ENCODE assay signal across 10 mouse cellular contexts in the genomic region with DNA sequence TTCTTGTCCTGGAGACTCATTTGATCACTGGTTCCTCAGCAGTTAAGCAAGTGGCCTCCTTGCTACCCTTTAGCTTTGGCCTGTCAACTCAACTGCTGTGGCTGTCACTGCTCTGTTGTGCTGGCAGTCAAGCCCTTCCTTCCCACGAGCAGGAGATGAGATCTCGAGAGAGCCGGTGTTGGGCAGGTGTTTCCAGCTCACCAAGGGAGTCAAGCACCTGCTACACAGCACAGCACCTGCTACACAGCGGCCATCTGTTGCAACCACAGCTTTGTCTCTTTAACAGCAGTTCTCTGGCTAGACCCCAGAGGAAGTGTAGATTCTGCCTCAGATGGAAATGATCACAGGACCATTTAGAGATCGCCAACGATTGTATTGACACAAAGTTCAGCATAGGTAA. TPM values are rescaled to one million over a fixed set of nuclear protein-coding genes. Genes with fewer than 3 reads are reported as not detected.
DNase-seq lines count a peak whose midpoint lies in the region; ATAC-seq lines count a peak whose summit lies in the region.
"Had no signal": no experiment of that assay in that cellular context is flagged by ENCODE, and none has a peak within 500 bp of the region (broad histone marks: within the 10 kb centered on the region; RNA-seq: fewer than 3 reads in every experiment).

No protein-coding gene starts in this region.

- H3K4me3 ChIP-seq in forebrain, embryonic 15.5 days = no peak overlapping the region
- no peak overlapping the region for H3K4me3 ChIP-seq in limb, embryonic 10.5 days
- H3K4me3 ChIP-seq: kidney, embryonic 15.5 days; liver, embryonic 12.5 days had no signal

- peaks cover 4% of the 10 kb centered on the region; the same call in 1 of the 2 replicates for H3K4me1 ChIP-seq in forebrain, embryonic 15.5 days
- no peaks in the 10 kb centered on the region for H3K4me1 ChIP-seq in limb, embryonic 10.5 days
- H3K4me1 ChIP-seq: liver, embryonic 12.5 days had no signal

- intact Hi-C loops in left cerebral cortex, postnatal 4 days (cut with DNase I) = loop anchor here (2.0 to 5.0 kb wide), 2 partner anchors 63 to 159 kb away; a partner anchor contains a TSS
- intact Hi-C loops in left cerebral cortex, postnatal 10 days (cut with DNase I) = loop anchor here (2.0 to 5.0 kb wide), 2 partner anchors 64 to 159 kb away; a partner anchor contains a TSS

- H3K9ac ChIP-seq in forebrain, embryonic 15.5 days (replicated peaks) = no peak overlapping the region
- H3K9ac ChIP-seq: kidney, embryonic 15.5 days; liver, embryonic 12.5 days had no signal

- H3K36me3 ChIP-seq in forebrain, embryonic 15.5 days = peaks cover 31% of the 10 kb centered on the region
- H3K36me3 ChIP-seq in limb, embryonic 10.5 days = peaks cover 39% of the 10 kb centered on the region

- peak; percentile 21; the same call in 1 of the 2 replicates for ATAC-seq in forebrain, embryonic 15.5 days (replicated peaks)
- ATAC-seq in megakaryocyte progenitor cell, adult 5-6 weeks (replicated peaks; ENCODE audit: poor library complexity) = peak; percentile 47
- ATAC-seq: liver, embryonic 12.5 days had no signal

- DNase-seq in left cerebral cortex, postnatal 4 days = peak; percentile 24
- no peak for DNase-seq in left cerebral cortex, postnatal 10 days (ENCODE audit: extremely low spot score in 1 of 2, low spot score in 2 of 2)
- DNase-seq in thymus, adult 18-20 months = peak; percentile 73 to 85
- DNase-seq in adrenal gland, postnatal 36 days = no peak
- DNase-seq in frontal cortex, adult 2 months (ENCODE audit: extremely low spot score in 1 of 2, low spot score in 1 of 2) = no peak
- no peak for DNase-seq in limb, embryonic 10.5 days (ENCODE audit: low spot score)

- WGBS in forebrain, embryonic 15.5 days = 60% methylated on average over 6 of the region's 6 CpGs
- 71% methylated on average over 6 of the region's 6 CpGs for WGBS in limb, embryonic 10.5 days

- H3K27me3 ChIP-seq in forebrain, embryonic 15.5 days = no peaks in the 10 kb centered on the region
- no peaks in the 10 kb centered on the region for H3K27me3 ChIP-seq in limb, embryonic 10.5 days (ENCODE audit: low read depth, poor library complexity, severe bottlenecking)
- H3K27me3 ChIP-seq: kidney, embryonic 15.5 days; liver, embryonic 12.5 days had no signal

- H3K4me2 ChIP-seq in forebrain, embryonic 15.5 days (replicated peaks) = no peak overlapping the region
- H3K4me2 ChIP-seq: kidney, embryonic 15.5 days; liver, embryonic 12.5 days had no signal

- 0 out of 2 replicates have a peak overlapping the region, but pooled peaks have one; percentile 31 for H3K27ac ChIP-seq in forebrain, embryonic 15.5 days (replicated peaks)
- H3K27ac ChIP-seq in limb, embryonic 10.5 days = no peak overlapping the region
- H3K27ac ChIP-seq: kidney, embryonic 15.5 days; liver, embryonic 12.5 days had no signal

- H3K9me3 ChIP-seq in forebrain, embryonic 15.5 days = no peaks in the 10 kb centered on the region
- no peaks in the 10 kb centered on the region for H3K9me3 ChIP-seq in limb, embryonic 10.5 days (replicated peaks)
- H3K9me3 ChIP-seq: kidney, embryonic 15.5 days had no signal

RNA-seq across cellular contexts. Expression of a gene that starts 37.3 kb away (rescaled TPM):
- total RNA-seq in left cerebral cortex, postnatal 4 days (2021) = 1 to 10 TPM; 1.7 to 4.0 TPM
- total RNA-seq in left cerebral cortex, postnatal 10 days (2021) = 1 to 10 TPM; 1.3 to 2.0 TPM
- 4.6 and 6.4 TPM in 2 replicates for polyA plus RNA-seq in forebrain, embryonic 15.5 days (2015; fragmentation: Nextera tagmentation; extraction: Ambion mirVana)
- 0.22 TPM in 1 of 2 replicates, not detected in the other for total RNA-seq in megakaryocyte progenitor cell, adult 5-6 weeks (2015)
- not detected in 2 replicates for total RNA-seq in megakaryocyte progenitor cell, adult 5-6 weeks (2017)
- total RNA-seq in adrenal gland, postnatal 36 days (2021) = 10 to 100 TPM; 36.3 to 93.3 TPM
- polyA plus RNA-seq in frontal cortex, adult 2 months (2012; rRNA removed) = 8.7 and 10.8 TPM in 2 replicates
- polyA plus RNA-seq in limb, embryonic 10.5 days (2016; fragmentation: Nextera tagmentation; extraction: Ambion mirVana) = 1.6 TPM in 2 replicates

Comparison
In these comparisons a context has a peak if more than half of its experiments do, and no peak if none do; other contexts are left out.
1. DNase-seq: peak in left cerebral cortex, postnatal 4 days (single experiment) and thymus, adult 18-20 months (2 of 2); none in left cerebral cortex, postnatal 10 days (0 of 2), adrenal gland, postnatal 36 days (0 of 2), frontal cortex, adult 2 months (0 of 2) and limb, embryonic 10.5 days (single experiment).
2. RNA of a gene that starts 37.3 kb away (total RNA-seq): 36.3 to 93.3 TPM in adrenal gland, postnatal 36 days; 1.7 to 4.0 TPM in left cerebral cortex, postnatal 4 days, 1.3 to 2.0 TPM in left cerebral cortex, postnatal 10 days and 0.22 TPM in megakaryocyte progenitor cell, adult 5-6 weeks; every median in the first group is over 4 times any median in the second.